Mouse (Mus musculus): ENCODE data around the gene Smim8. TPM values are rescaled to one million over a fixed set of nuclear protein-coding genes. Genes with fewer than 3 reads are reported as not detected.

The Smim8 gene
- total RNA-seq (2014; rRNA removed) (18.1 and 25.8 TPM in 2 replicates), polyA plus RNA-seq (2012; rRNA removed) (2.6 and 2.9 TPM in 2 replicates)

- TF ChIP-seq POLR2A (IDR thresholded peaks at IDR 0.05; ENCODE audit: extremely low read depth, insufficient read depth, low read length) (peak; percentile 47), CTCF (IDR thresholded peaks at IDR 0.05; ENCODE audit: low read depth, low read length) (peak; percentile 90)
- Histone ChIP-seq H3K4me3 (ENCODE audit: insufficient read depth, low read depth, low read length) (peak within 1 kb of the TSS; percentile 77), H3K9ac (ENCODE audit: low read depth, low read length) (peak within 1 kb of the TSS; percentile 63), H3K36me3 (ENCODE audit: control insufficient read depth, insufficient read depth, low read length) (no peaks in the 10 kb centered on the region), H3K4me1 (ENCODE audit: control insufficient read depth, insufficient read depth, low read length) (no peaks in the 10 kb centered on the region; the same call in 1 of the 2 replicates), H3K27ac (replicated peaks; ENCODE audit: insufficient read depth, low read depth, low read length) (peak within 1 kb of the TSS; percentile 62), H3K79me2 (ENCODE audit: control insufficient read depth, insufficient read depth, low read length) (no peaks in the 10 kb centered on the region; the same call in 1 of the 2 replicates), H3K27me3 (ENCODE audit: control insufficient read depth, insufficient read depth, low read length) (no peaks in the 10 kb centered on the region)
- DNase-seq (ENCODE audit: extremely low read depth, low read depth, low spot score), result peak; percentile 78
- WGBS, result 4% methylated on average over 40 of the region's 40 CpGs
These were observed at the start of gene Smim8 for GRCm38 (mm10) chr4:34777677-34778527. TSS of gene Smim8 (minus strand) at chr4:34778423.

- no peaks in the 10 kb centered on the region for H3K27me3 ChIP-seq (ENCODE audit: control insufficient read depth, insufficient read depth, low read length)
These were observed 45.7 kb upstream of the Smim8 start for GRCm38 (mm10) chr4:34823901-34824300.

GRCm38 (mm10) chr4:34819904-34820303 is 41.7 kb upstream of the Smim8 start:
- no peak for DNase-seq (ENCODE audit: extremely low read depth, low read depth, low spot score)
- no peaks in the 10 kb centered on the region; the same call in 1 of the 2 replicates for H3K79me2 ChIP-seq (ENCODE audit: control insufficient read depth, insufficient read depth, low read length)
- peaks cover 21% of the 10 kb centered on the region for H3K36me3 ChIP-seq (ENCODE audit: control insufficient read depth, insufficient read depth, low read length)
- 95% methylated on average over 4 of the region's 4 CpGs for WGBS
- no peak overlapping the region for H3K4me3 ChIP-seq (ENCODE audit: insufficient read depth, low read depth, low read length)
- no peaks in the 10 kb centered on the region for H3K4me1 ChIP-seq (ENCODE audit: control insufficient read depth, insufficient read depth, low read length)
- no peak overlapping the region for H3K27ac ChIP-seq (replicated peaks; ENCODE audit: insufficient read depth, low read depth, low read length)
- TF ChIP-seq CTCF (IDR thresholded peaks at IDR 0.05; ENCODE audit: low read depth, low read length) (no peak), POLR2A (IDR thresholded peaks at IDR 0.05; ENCODE audit: extremely low read depth, insufficient read depth, low read length) (no peak)
- no peaks in the 10 kb centered on the region for H3K27me3 ChIP-seq (ENCODE audit: control insufficient read depth, insufficient read depth, low read length)
- H3K9ac ChIP-seq (ENCODE audit: low read depth, low read length), result no peak overlapping the region

More at GRCm38 (mm10) chr4:34823901-34824300, 45.7 kb upstream of the Smim8 start:
- Histone ChIP-seq H3K79me2 (ENCODE audit: control insufficient read depth, insufficient read depth, low read length) (no peaks in the 10 kb centered on the region; the same call in 1 of the 2 replicates), H3K4me1 (ENCODE audit: control insufficient read depth, insufficient read depth, low read length) (no peaks in the 10 kb centered on the region), H3K9ac (ENCODE audit: low read depth, low read length) (no peak overlapping the region), H3K36me3 (ENCODE audit: control insufficient read depth, insufficient read depth, low read length) (peaks cover 7% of the 10 kb centered on the region), H3K4me3 (ENCODE audit: insufficient read depth, low read depth, low read length) (no peak overlapping the region), H3K27ac (replicated peaks; ENCODE audit: insufficient read depth, low read depth, low read length) (no peak overlapping the region)
- TF ChIP-seq POLR2A (IDR thresholded peaks at IDR 0.05; ENCODE audit: extremely low read depth, insufficient read depth, low read length) (no peak), CTCF (IDR thresholded peaks at IDR 0.05; ENCODE audit: low read depth, low read length) (no peak)
- 97% methylated on average over 1 of the region's 1 CpGs for WGBS
- no peak for DNase-seq (ENCODE audit: extremely low read depth, low read depth, low spot score)

DNA sequence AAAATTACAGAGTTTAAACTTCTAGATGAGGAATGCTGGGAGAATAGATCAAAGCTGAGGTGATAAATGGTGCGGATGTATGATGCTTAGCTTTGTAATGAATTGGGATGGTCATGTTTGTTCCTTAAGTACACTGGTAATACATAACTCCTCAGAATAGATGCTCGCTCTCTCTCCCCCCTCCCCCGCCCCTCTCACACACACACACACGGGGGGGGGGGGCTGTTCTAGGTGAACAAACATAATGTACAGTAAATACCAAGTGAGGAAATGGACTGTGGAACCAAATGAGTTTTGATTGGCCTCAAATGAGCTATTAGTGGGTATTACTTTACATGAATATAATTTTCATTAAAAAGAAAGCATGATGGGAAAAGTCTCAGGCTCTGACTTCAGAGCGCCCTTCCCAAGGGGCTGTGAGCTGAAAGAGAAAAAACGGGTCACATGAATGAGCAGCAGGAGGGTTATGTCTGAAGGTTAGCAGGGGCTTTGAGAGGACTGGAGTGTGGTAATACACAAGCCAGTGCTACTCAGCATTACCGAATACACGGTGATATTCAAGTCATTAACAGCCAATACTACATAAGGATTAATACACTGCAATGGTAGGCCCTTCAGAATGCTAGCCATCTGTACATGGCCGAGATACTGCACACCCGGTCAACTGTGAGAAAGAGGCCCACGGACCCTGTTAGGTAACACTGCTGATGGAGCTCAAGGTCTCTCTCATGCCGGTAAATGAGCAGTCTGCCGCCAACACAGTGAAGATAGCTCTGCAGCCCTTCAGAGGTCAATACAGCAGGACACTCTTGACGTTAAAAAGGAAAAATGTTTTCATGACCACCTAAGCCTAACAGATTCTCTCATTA is 23.2 kb upstream of the Smim8 start:
- no peak overlapping the region for H3K9ac ChIP-seq (ENCODE audit: low read depth, low read length)
- TF ChIP-seq POLR2A (IDR thresholded peaks at IDR 0.05; ENCODE audit: extremely low read depth, insufficient read depth, low read length) (no peak), CTCF (IDR thresholded peaks at IDR 0.05; ENCODE audit: low read depth, low read length) (no peak)
- no peaks in the 10 kb centered on the region for H3K4me1 ChIP-seq (ENCODE audit: control insufficient read depth, insufficient read depth, low read length)
- no peak for DNase-seq (ENCODE audit: extremely low read depth, low read depth, low spot score)
- WGBS, result 83% methylated on average over 14 of the region's 14 CpGs
- H3K79me2 ChIP-seq (ENCODE audit: control insufficient read depth, insufficient read depth, low read length), result no peaks in the 10 kb centered on the region
- no peak overlapping the region for H3K27ac ChIP-seq (replicated peaks; ENCODE audit: insufficient read depth, low read depth, low read length)
- no peaks in the 10 kb centered on the region for H3K27me3 ChIP-seq (ENCODE audit: control insufficient read depth, insufficient read depth, low read length)
- peaks cover 7% of the 10 kb centered on the region for H3K36me3 ChIP-seq (ENCODE audit: control insufficient read depth, insufficient read depth, low read length)
- no peak overlapping the region for H3K4me3 ChIP-seq (ENCODE audit: insufficient read depth, low read depth, low read length)

DNA sequence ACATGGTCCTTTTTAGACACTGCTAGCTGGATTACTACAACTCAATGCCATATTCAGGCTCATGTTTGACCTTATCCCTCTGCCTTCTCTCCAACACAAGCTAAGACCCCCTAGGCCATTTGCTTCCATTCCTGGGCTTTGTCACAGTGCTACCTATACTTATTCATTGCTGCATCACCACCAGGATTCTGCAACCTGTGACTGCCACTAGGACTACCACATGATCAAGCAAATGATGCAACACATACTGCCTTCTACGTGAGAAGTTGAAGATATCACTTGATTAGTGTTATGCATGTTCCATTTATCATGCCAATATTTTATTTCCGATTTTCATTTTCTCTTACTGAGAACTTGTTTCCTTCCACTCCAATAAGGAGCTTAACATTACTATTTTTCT is 19.8 kb upstream of the Smim8 start:
- WGBS, result 59% methylated on average over 2 of the region's 2 CpGs
- Histone ChIP-seq H3K79me2 (ENCODE audit: control insufficient read depth, insufficient read depth, low read length) (no peaks in the 10 kb centered on the region), H3K4me3 (ENCODE audit: insufficient read depth, low read depth, low read length) (no peak overlapping the region), H3K27ac (replicated peaks; ENCODE audit: insufficient read depth, low read depth, low read length) (no peak overlapping the region), H3K4me1 (ENCODE audit: control insufficient read depth, insufficient read depth, low read length) (peaks cover 4% of the 10 kb centered on the region; the same call in 1 of the 2 replicates), H3K9ac (ENCODE audit: low read depth, low read length) (no peak overlapping the region), H3K36me3 (ENCODE audit: control insufficient read depth, insufficient read depth, low read length) (no peaks in the 10 kb centered on the region), H3K27me3 (ENCODE audit: control insufficient read depth, insufficient read depth, low read length) (no peaks in the 10 kb centered on the region)
- no peak for DNase-seq (ENCODE audit: extremely low read depth, low read depth, low spot score)
- no peak for TF ChIP-seq CTCF (IDR thresholded peaks at IDR 0.05; ENCODE audit: low read depth, low read length)
- no peak for TF ChIP-seq POLR2A (IDR thresholded peaks at IDR 0.05; ENCODE audit: extremely low read depth, insufficient read depth, low read length)
